Mouse (Mus musculus): ENCODE measurements at regions not wholly inside any gene's neighbourhood (a gene's known extent, or its start where the extent isn't known, plus 50 kb on each side); places are given as distances from the start of the nearest gene placed in this dataset.

GRCm38 (mm10) chr17:51304964-51305363, 125.8 kb upstream of the Tbc1d5 start:
- no peak for TF ChIP-seq EP300 (IDR thresholded peaks at IDR 0.05; ENCODE audit: low read depth)
- TF ChIP-seq CTCF (IDR thresholded peaks at IDR 0.05; ENCODE audit: low read depth): no peak

Data from liver, postnatal 0 days (tissue).